Mouse (Mus musculus) limb, embryonic 15.5 days (tissue): ENCODE measurements around the gene Gm21988. TPM values are rescaled to one million over a fixed set of nuclear protein-coding genes. Genes with fewer than 3 reads are reported as not detected.
A peak's percentile ranks its signal among the peaks of the same experiment; 100 is the strongest.

Source experiments
- ATAC-seq: fragments of 200-750 bp; cut with Nextera tagmentation; 2 replicates; pipeline ENCODE4 v1.8.0; 2017; ENCODE audit warnings: low read depth, moderate TSS enrichment; ENCODE audit not compliant: insufficient number of reproducible peaks, low FRiP score, low TSS enrichment
- H3K27ac ChIP-seq: fragments of 300-500 bp; sonication (generic); 2 replicates; pipeline ENCODE4 v1.5.1; 2015; ENCODE audit warnings: moderate library complexity, mild to moderate bottlenecking, inconsistent platforms
- H3K27me3 ChIP-seq: fragments of 300-500 bp; sonication (generic); 2 replicates; pipeline ENCODE4 v1.6.1; 2015; ENCODE audit warnings: inconsistent platforms
- H3K36me3 ChIP-seq: fragments of 300-500 bp; sonication (generic); 2 replicates; pipeline ENCODE4 v1.6.1; 2015; ENCODE audit warnings: inconsistent platforms
- H3K4me1 ChIP-seq: fragments of 300-500 bp; sonication (generic); 2 replicates; pipeline ENCODE4 v1.6.1; 2015; ENCODE audit warnings: inconsistent platforms
- H3K4me2 ChIP-seq: fragments of 300-500 bp; sonication (generic); 2 replicates; pipeline ENCODE4 v1.6.1; 2015; ENCODE audit warnings: mild to moderate bottlenecking, inconsistent platforms
- H3K4me3 ChIP-seq: fragments of 300-500 bp; sonication (generic); 2 replicates; pipeline ENCODE4 v1.5.1; 2015; ENCODE audit warnings: mild to moderate bottlenecking, inconsistent platforms
- H3K9ac ChIP-seq: fragments of 300-500 bp; sonication (generic); 2 replicates; pipeline ENCODE4 v1.6.1; 2015; ENCODE audit warnings: inconsistent platforms
- H3K9me3 ChIP-seq: fragments of 300-500 bp; sonication (generic); 2 replicates; pipeline ENCODE4 v1.6.1; 2016; ENCODE audit warnings: inconsistent platforms
- WGBS: fragments of 180-500 bp; shearing (Covaris S2); methylation state at CpG from one replicate; pipeline ENCODE4 v1.1.7; 2015; 5-methylcytosine and 5-hydroxymethylcytosine counted together
- polyA plus RNA-seq: library from polyadenylated mRNA; unstranded; fragments of >200 nt; fragmentation: Nextera tagmentation; extraction: Ambion mirVana; gene quantifications from 2 replicates; pipeline ENCODE4 v1.2.1, GENCODE M21; 2015

The Gm21988 gene
- polyA plus RNA-seq, 1 experiment from 2014 or later = 12.1 TPM

- no peak overlapping the region for H3K9ac ChIP-seq
- peaks cover 14% of the 10 kb centered on the region for H3K36me3 ChIP-seq
- no peak overlapping the region for H3K27ac ChIP-seq
- H3K4me3 ChIP-seq = no peak overlapping the region
- no peak for ATAC-seq
- 82% methylated on average over 8 of the region's 8 CpGs for WGBS
- peaks cover 60% of the 10 kb centered on the region for H3K4me1 ChIP-seq
- no peak overlapping the region for H3K4me2 ChIP-seq
- peaks cover 10% of the 10 kb centered on the region for H3K27me3 ChIP-seq
- H3K9me3 ChIP-seq = no peaks in the 10 kb centered on the region
Observed at GRCm38 (mm10) chr11:70234497-70234896, 5.1 kb downstream of the Gm21988 start.

GRCm38 (mm10) chr11:70234037-70234436, 5.6 kb downstream of the Gm21988 start:
- Histone ChIP-seq H3K27me3 (peaks cover 14% of the 10 kb centered on the region), H3K9me3 (no peaks in the 10 kb centered on the region), H3K9ac (no peak overlapping the region), H3K27ac (0 out of 2 replicates have a peak overlapping the region, but pooled peaks have one; percentile 29), H3K36me3 (peaks cover 14% of the 10 kb centered on the region), H3K4me3 (no peak overlapping the region), H3K4me2 (no peak overlapping the region), H3K4me1 (peaks cover 64% of the 10 kb centered on the region)
- WGBS = 61% methylated on average over 5 of the region's 5 CpGs
- no peak for ATAC-seq

- Histone ChIP-seq H3K9me3 (no peaks in the 10 kb centered on the region), H3K36me3 (peaks cover 14% of the 10 kb centered on the region), H3K27me3 (peaks cover 24% of the 10 kb centered on the region), H3K4me2 (peak overlapping the region; percentile 51), H3K9ac (no peak overlapping the region; the same call in 1 of the 2 replicates), H3K27ac (peak overlapping the region; percentile 59; the same call in 1 of the 2 replicates), H3K4me1 (peaks cover 64% of the 10 kb centered on the region), H3K4me3 (peak overlapping the region; percentile 44)
- ATAC-seq = no peak
- 35% methylated on average over 8 of the region's 8 CpGs for WGBS
Observed at GRCm38 (mm10) chr11:70233016-70233415, 6.6 kb downstream of the Gm21988 start.

GRCm38 (mm10) chr11:70232546-70232945, 7.1 kb downstream of the Gm21988 start:
- no peak for ATAC-seq
- Histone ChIP-seq H3K9me3 (no peaks in the 10 kb centered on the region), H3K4me1 (peaks cover 64% of the 10 kb centered on the region), H3K4me2 (peak overlapping the region; percentile 51), H3K36me3 (peaks cover 14% of the 10 kb centered on the region), H3K27me3 (peaks cover 29% of the 10 kb centered on the region), H3K4me3 (peak overlapping the region; percentile 44), H3K9ac (peak overlapping the region; percentile 17; the same call in 1 of the 2 replicates), H3K27ac (peak overlapping the region; percentile 59)
- 4% methylated on average over 10 of the region's 10 CpGs for WGBS

GRCm38 (mm10) chr11:70230239-70230727, 9.3 kb downstream of the Gm21988 start:
- Histone ChIP-seq H3K9me3 (no peaks in the 10 kb centered on the region), H3K4me1 (peaks cover 63% of the 10 kb centered on the region), H3K36me3 (peaks cover 7% of the 10 kb centered on the region), H3K4me2 (peak overlapping the region; percentile 53), H3K27me3 (peaks cover 52% of the 10 kb centered on the region), H3K9ac (no peak overlapping the region), H3K27ac (peak overlapping the region; percentile 67), H3K4me3 (peak overlapping the region; percentile 30)
- under 1% methylated on average over 32 of the region's 32 CpGs for WGBS
- no peak; the same call in 1 of the 2 replicates for ATAC-seq

- H3K4me2 ChIP-seq = peak within 1 kb of the TSS; percentile 53
- H3K27ac ChIP-seq = peak within 1 kb of the TSS; percentile 67
- H3K9ac ChIP-seq = no peak within 1 kb of the TSS
- peaks cover 59% of the 10 kb centered on the region for H3K4me1 ChIP-seq
- peaks cover 60% of the 10 kb centered on the region for H3K27me3 ChIP-seq
- peak within 1 kb of the TSS; percentile 30 for H3K4me3 ChIP-seq
- no peaks in the 10 kb centered on the region for H3K36me3 ChIP-seq
- no peak for ATAC-seq
- H3K9me3 ChIP-seq = no peaks in the 10 kb centered on the region
- 2% methylated on average over 39 of the region's 39 CpGs for WGBS
Observed at GRCm38 (mm10) chr11:70229260-70230010, 10.2 kb downstream of the Gm21988 start, which contains the start of gene Bcl6b. Gene Bcl6b, minus strand, starts transcription at chr11:70229798.

GRCm38 (mm10) chr11:70228828-70229227, 10.8 kb downstream of the Gm21988 start:
- Histone ChIP-seq H3K36me3 (no peaks in the 10 kb centered on the region), H3K4me2 (peak overlapping the region; percentile 53), H3K4me3 (peak overlapping the region; percentile 30), H3K9ac (no peak overlapping the region), H3K4me1 (peaks cover 54% of the 10 kb centered on the region), H3K27ac (no peak overlapping the region; the same call in 1 of the 2 replicates), H3K9me3 (no peaks in the 10 kb centered on the region), H3K27me3 (peaks cover 65% of the 10 kb centered on the region)
- WGBS = 2% methylated on average over 19 of the region's 19 CpGs
- ATAC-seq = no peak

GRCm38 (mm10) chr11:70227661-70228245, 11.9 kb downstream of the Gm21988 start:
- H3K27me3 ChIP-seq = peaks cover 70% of the 10 kb centered on the region
- H3K4me2 ChIP-seq = no peak overlapping the region
- no peak overlapping the region for H3K9ac ChIP-seq
- no peak for ATAC-seq
- peak overlapping the region; percentile 30 for H3K4me3 ChIP-seq
- peaks cover 45% of the 10 kb centered on the region for H3K4me1 ChIP-seq
- H3K36me3 ChIP-seq = no peaks in the 10 kb centered on the region
- H3K9me3 ChIP-seq = no peaks in the 10 kb centered on the region
- 86% methylated on average over 4 of the region's 4 CpGs for WGBS
- no peak overlapping the region for H3K27ac ChIP-seq

- Histone ChIP-seq H3K4me2 (peak overlapping the region; percentile 36; the same call in 1 of the 2 replicates), H3K4me1 (peaks cover 40% of the 10 kb centered on the region), H3K4me3 (peak overlapping the region; percentile 23), H3K27ac (no peak overlapping the region), H3K36me3 (no peaks in the 10 kb centered on the region), H3K27me3 (peaks cover 70% of the 10 kb centered on the region), H3K9ac (no peak overlapping the region), H3K9me3 (no peaks in the 10 kb centered on the region)
- 26% methylated on average over 5 of the region's 5 CpGs for WGBS
- ATAC-seq = no peak
Observed at GRCm38 (mm10) chr11:70227126-70227525, 12.5 kb downstream of the Gm21988 start.

- WGBS = 7% methylated on average over 18 of the region's 18 CpGs
- H3K4me3 ChIP-seq = peak overlapping the region; percentile 23
- no peaks in the 10 kb centered on the region for H3K9me3 ChIP-seq
- ATAC-seq = no peak
- no peaks in the 10 kb centered on the region for H3K36me3 ChIP-seq
- H3K27ac ChIP-seq = no peak overlapping the region
- H3K9ac ChIP-seq = no peak overlapping the region
- peaks cover 70% of the 10 kb centered on the region for H3K27me3 ChIP-seq
- peak overlapping the region; percentile 36 for H3K4me2 ChIP-seq
- peaks cover 39% of the 10 kb centered on the region for H3K4me1 ChIP-seq
Observed at GRCm38 (mm10) chr11:70226602-70226890, 13.1 kb downstream of the Gm21988 start.

GRCm38 (mm10) chr11:70225798-70226601, 13.6 kb downstream of the Gm21988 start:
- no peak overlapping the region for H3K27ac ChIP-seq
- no peaks in the 10 kb centered on the region for H3K9me3 ChIP-seq
- H3K4me1 ChIP-seq = peaks cover 44% of the 10 kb centered on the region
- ATAC-seq = no peak
- H3K27me3 ChIP-seq = peaks cover 70% of the 10 kb centered on the region
- H3K9ac ChIP-seq = no peak overlapping the region
- H3K36me3 ChIP-seq = no peaks in the 10 kb centered on the region
- peak overlapping the region; percentile 36 for H3K4me2 ChIP-seq
- H3K4me3 ChIP-seq = peak overlapping the region; percentile 23
- 23% methylated on average over 27 of the region's 27 CpGs for WGBS
